Mouse (Mus musculus) frontal cortex, postnatal 14 days (tissue): ENCODE data around the gene Gpr50.

Experiments
- DNase-seq, 2 experiments: peaks; one replicate each; pipeline ENCODE4 v3.0.0; 2022; ENCODE audit warnings: low spot score in 2 of 2

Gpr50 gene

GRCm38 (mm10) chrX:71663374-71663773 is at the start of gene Gpr50:
TSS of gene Gpr50 (plus strand) at chrX:71663667.
- no peak for DNase-seq

- DNase-seq, result no peak
Observed at GRCm38 (mm10) chrX:71622286-71622685, 41.2 kb upstream of the Gpr50 start.

GRCm38 (mm10) chrX:71623843-71624242 is 39.6 kb upstream of the Gpr50 start:
- peak in 1 of 2 experiments; percentile 7 for DNase-seq

- DNase-seq, result peak in 1 of 2 experiments; percentile 47
Observed at GRCm38 (mm10) chrX:71628306-71628705, 35.2 kb upstream of the Gpr50 start.

- DNase-seq, result no peak
Observed at GRCm38 (mm10) chrX:71630709-71631108, 32.8 kb upstream of the Gpr50 start.

GRCm38 (mm10) chrX:71631130-71631529 is 32.3 kb upstream of the Gpr50 start:
- DNase-seq, result no peak

GRCm38 (mm10) chrX:71647958-71648357 is 15.5 kb upstream of the Gpr50 start:
- DNase-seq, result peak in 1 of 2 experiments; percentile 49

- no peak for DNase-seq
Observed at GRCm38 (mm10) chrX:71648434-71648833, 15.0 kb upstream of the Gpr50 start.

GRCm38 (mm10) chrX:71648848-71649454 is 14.5 kb upstream of the Gpr50 start:
- peak; percentile 41 to 44 for DNase-seq

GRCm38 (mm10) chrX:71649993-71650392 is 13.5 kb upstream of the Gpr50 start:
- DNase-seq, result no peak

GRCm38 (mm10) chrX:71661794-71662193 is 1.7 kb upstream of the Gpr50 start:
- DNase-seq, result no peak

GRCm38 (mm10) chrX:71663871-71664687 is 612 bp downstream of the Gpr50 start:
- DNase-seq, result no peak

GRCm38 (mm10) chrX:71664688-71665026 is 1.2 kb downstream of the Gpr50 start:
- DNase-seq, result no peak

- no peak for DNase-seq
Observed at GRCm38 (mm10) chrX:71670254-71670653, 6.8 kb downstream of the Gpr50 start.

- DNase-seq, result no peak
Observed at GRCm38 (mm10) chrX:71700817-71701469, 37.5 kb downstream of the Gpr50 start.
